Comparison of ENCODE assay signal across 13 mouse cellular contexts in genomic region chr1:73793256-73793655, GRCm38 (mm10).
"Had no signal": no experiment of that assay in that cellular context is flagged by ENCODE, and none has a peak within 500 bp of the region (broad histone marks: within the 10 kb centered on the region; RNA-seq: fewer than 3 reads in every experiment).

No protein-coding gene starts in this region.

- ATAC-seq: intestine, embryonic 15.5 days had no signal

- H3K4me3 ChIP-seq: intestine, embryonic 15.5 days; limb, embryonic 13.5 days; midbrain, embryonic 10.5 days; myocyte; neural tube, embryonic 15.5 days had no signal

- H3K27ac ChIP-seq: intestine, embryonic 15.5 days; limb, embryonic 13.5 days; liver, embryonic 14.5 days; midbrain, embryonic 10.5 days; neural tube, embryonic 15.5 days had no signal

- H3K36me3 ChIP-seq: intestine, embryonic 15.5 days; limb, embryonic 13.5 days; midbrain, embryonic 10.5 days; neural tube, embryonic 15.5 days had no signal

- H3K9ac ChIP-seq: intestine, embryonic 15.5 days; limb, embryonic 13.5 days; liver, embryonic 14.5 days; neural tube, embryonic 15.5 days had no signal

- H3K4me1 ChIP-seq: midbrain, embryonic 10.5 days; neural tube, embryonic 15.5 days had no signal

- H3K27me3 ChIP-seq: intestine, embryonic 15.5 days; limb, embryonic 13.5 days; neural tube, embryonic 15.5 days had no signal

- H3K9me3 ChIP-seq: intestine, embryonic 15.5 days; limb, embryonic 13.5 days; midbrain, embryonic 10.5 days; neural tube, embryonic 15.5 days had no signal

- H3K4me2 ChIP-seq: intestine, embryonic 15.5 days; limb, embryonic 13.5 days; neural tube, embryonic 15.5 days had no signal

- DNase-seq: kidney, adult 18-20 months; kidney, postnatal 14 days; lung, postnatal 4 days; midbrain, embryonic 14.5 days; right cerebral cortex, adult 18-20 months; right cerebral cortex, postnatal 25 days; thymus, postnatal 36 days had no signal
